Mouse (Mus musculus) testis, adult 2 months (tissue): Measurements from ENCODE around the gene Ambp. TPM values are rescaled to one million over a fixed set of nuclear protein-coding genes. Genes with fewer than 3 reads are reported as not detected.

Experiments
- H3K27ac ChIP-seq: fragments of 200-500 bp; 2 replicates; pipeline ENCODE4 v1.5.1; 2012; ENCODE audit warnings: low read depth, low read length; ENCODE audit not compliant: control insufficient read depth, insufficient read depth
- H3K27me3 ChIP-seq: fragments of 200-500 bp; 2 replicates; pipeline ENCODE4 v1.6.1; 2012; ENCODE audit warnings: mild to moderate bottlenecking, low read length, moderate library complexity; ENCODE audit not compliant: control insufficient read depth, insufficient read depth
- H3K36me3 ChIP-seq: fragments of 200-500 bp; 2 replicates; pipeline ENCODE4 v1.6.1; 2012; ENCODE audit warnings: mild to moderate bottlenecking, low read length; ENCODE audit not compliant: control insufficient read depth, insufficient read depth
- H3K4me1 ChIP-seq: fragments of 200-500 bp; 2 replicates; pipeline ENCODE4 v1.6.1; 2012; ENCODE audit warnings: low read length; ENCODE audit not compliant: control insufficient read depth, insufficient read depth
- H3K4me3 ChIP-seq: fragments of 200-500 bp; 2 replicates; pipeline ENCODE4 v1.5.1; 2012; ENCODE audit warnings: low read depth, mild to moderate bottlenecking, low read length, moderate library complexity, mixed read lengths; ENCODE audit not compliant: control insufficient read depth
- CTCF ChIP-seq: fragments of 200-500 bp; IDR thresholded peaks from 2 replicates; pipeline ENCODE4 v1.5.1; 2012; ENCODE audit warnings: low read depth, mild to moderate bottlenecking, inconsistent platforms, low read length, moderate library complexity; ENCODE audit not compliant: control insufficient read depth, insufficient read depth, insufficient replicate concordance
- POLR2A ChIP-seq: fragments of 200-500 bp; IDR thresholded peaks from 2 replicates; pipeline ENCODE4 v1.6.1; 2012; ENCODE audit warnings: low read depth, mild to moderate bottlenecking, inconsistent platforms, low read length, moderate library complexity; ENCODE audit not compliant: control insufficient read depth
- polyA plus RNA-seq: library from polyadenylated mRNA; depleted of rRNA; stranded (reverse); fragments of >200 nt; gene quantifications from 2 replicates; pipeline ENCODE4 v1.2.3, GENCODE M21; 2012

Gene Ambp
- polyA plus RNA-seq, 1 experiment = 2.1 TPM

GRCm38 (mm10) chr4:63156726-63157634, 2.4 kb upstream of the Ambp start:
- TF ChIP-seq POLR2A (no peak), CTCF (no peak)
- Histone ChIP-seq H3K36me3 (no peaks in the 10 kb centered on the region), H3K27ac (no peak overlapping the region), H3K4me1 (no peaks in the 10 kb centered on the region), H3K4me3 (no peak overlapping the region), H3K27me3 (no peaks in the 10 kb centered on the region)

DNA sequence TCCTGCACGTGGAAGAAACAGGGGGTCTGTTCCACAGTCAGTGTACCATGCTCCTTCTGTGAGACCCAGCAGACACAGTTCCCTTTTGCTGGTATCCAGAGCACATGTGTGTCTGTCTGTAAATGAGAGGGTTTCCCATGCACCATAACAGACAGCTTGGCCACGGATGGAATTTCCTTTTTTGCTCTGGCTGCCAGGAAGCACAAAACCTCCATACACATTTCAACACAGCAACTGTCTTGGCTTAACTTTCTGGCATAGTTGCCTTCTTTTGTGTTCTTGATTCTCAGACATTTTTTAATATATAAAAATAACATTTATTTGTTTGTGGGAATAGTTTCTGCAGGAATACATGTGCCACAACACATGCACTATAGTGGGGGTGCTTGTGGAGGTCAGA, 997 bp upstream of the Ambp start:
- Histone ChIP-seq H3K27me3 (no peaks in the 10 kb centered on the region), H3K27ac (no peak overlapping the region), H3K36me3 (no peaks in the 10 kb centered on the region), H3K4me1 (no peaks in the 10 kb centered on the region), H3K4me3 (no peak overlapping the region)
- TF ChIP-seq CTCF = no peak
- TF ChIP-seq POLR2A = no peak

- H3K27ac ChIP-seq = no peak overlapping the region
- H3K4me3 ChIP-seq = no peak overlapping the region
- H3K27me3 ChIP-seq = no peaks in the 10 kb centered on the region
- H3K4me1 ChIP-seq = no peaks in the 10 kb centered on the region
- H3K36me3 ChIP-seq = no peaks in the 10 kb centered on the region
- TF ChIP-seq POLR2A = no peak
- no peak for TF ChIP-seq CTCF
Observed at GRCm38 (mm10) chr4:63154028-63154427, 571 bp downstream of the Ambp start.

DNA sequence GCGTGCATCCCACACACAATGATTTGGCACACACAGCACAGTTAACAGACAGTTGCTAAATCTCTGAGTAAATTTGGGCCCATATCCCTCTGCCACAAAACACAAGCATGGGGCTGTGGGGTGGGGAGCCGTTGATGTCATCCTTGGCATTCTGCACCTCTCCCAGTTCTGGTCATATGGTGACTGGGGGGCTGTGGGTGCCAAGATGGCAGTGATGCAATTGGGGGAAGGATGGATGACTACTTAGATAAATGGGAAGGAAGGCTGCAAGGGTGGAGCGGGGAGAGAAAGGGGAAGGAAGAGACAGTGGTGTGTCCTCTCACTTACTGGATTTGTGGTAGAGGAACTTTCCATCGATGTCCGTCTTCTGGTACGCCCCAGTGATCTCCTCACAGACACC, 3.5 kb downstream of the Ambp start:
- no peaks in the 10 kb centered on the region for H3K36me3 ChIP-seq
- no peak overlapping the region for H3K27ac ChIP-seq
- no peaks in the 10 kb centered on the region for H3K27me3 ChIP-seq
- no peak for TF ChIP-seq CTCF
- TF ChIP-seq POLR2A = no peak
- no peaks in the 10 kb centered on the region for H3K4me1 ChIP-seq
- no peak overlapping the region for H3K4me3 ChIP-seq

GRCm38 (mm10) chr4:63147268-63147667, 7.3 kb downstream of the Ambp start:
- TF ChIP-seq CTCF (no peak), POLR2A (no peak)
- Histone ChIP-seq H3K4me1 (no peaks in the 10 kb centered on the region), H3K36me3 (no peaks in the 10 kb centered on the region), H3K27me3 (no peaks in the 10 kb centered on the region), H3K4me3 (no peak overlapping the region), H3K27ac (no peak overlapping the region)

- H3K27me3 ChIP-seq = no peaks in the 10 kb centered on the region
- no peaks in the 10 kb centered on the region for H3K36me3 ChIP-seq
- H3K4me1 ChIP-seq = no peaks in the 10 kb centered on the region
- no peak overlapping the region for H3K4me3 ChIP-seq
- H3K27ac ChIP-seq = no peak overlapping the region
- TF ChIP-seq POLR2A (no peak), CTCF (no peak)
Observed at GRCm38 (mm10) chr4:63129891-63130624, 24.5 kb downstream of the Ambp start.

DNA sequence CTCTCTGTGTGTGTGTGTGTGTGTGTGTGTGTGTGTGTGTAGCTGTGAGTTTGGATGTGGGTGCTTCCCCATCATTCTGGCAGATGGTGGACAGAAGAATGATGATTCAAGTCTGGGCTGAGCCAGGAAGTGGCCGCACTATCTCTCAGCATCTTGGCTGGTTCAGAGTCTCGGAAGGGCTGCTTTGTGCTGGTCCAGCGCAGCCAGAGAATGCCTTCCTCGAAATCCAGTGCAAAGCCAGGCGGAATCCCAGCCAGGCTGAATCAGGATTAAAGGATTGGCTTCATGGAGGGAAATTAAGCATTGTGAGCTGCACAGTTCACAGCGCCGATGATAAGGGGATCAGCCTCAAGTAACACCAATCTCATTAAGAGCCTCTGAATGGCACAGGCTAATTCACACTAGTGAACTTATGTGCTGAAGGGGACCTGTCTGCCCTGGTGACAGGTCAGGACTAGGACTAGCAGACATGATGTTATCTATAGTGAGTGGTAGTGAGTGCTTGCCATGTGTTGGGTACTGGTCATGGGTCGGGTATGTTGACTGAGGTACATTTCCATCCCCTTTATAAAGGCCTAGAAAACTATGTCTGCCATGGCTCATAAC, 29.6 kb downstream of the Ambp start:
- Histone ChIP-seq H3K4me1 (no peaks in the 10 kb centered on the region), H3K27ac (no peak overlapping the region), H3K27me3 (no peaks in the 10 kb centered on the region), H3K36me3 (no peaks in the 10 kb centered on the region), H3K4me3 (no peak overlapping the region)
- no peak for TF ChIP-seq CTCF
- TF ChIP-seq POLR2A = no peak
